Mouse (Mus musculus): ENCODE measurements around the gene Tprg. TPM values are rescaled to one million over a fixed set of nuclear protein-coding genes. Genes with fewer than 3 reads are reported as not detected.

Gene Tprg
- polyA plus RNA-seq (2015; fragmentation: Nextera tagmentation; extraction: Ambion mirVana): 0.19 TPM in 1 of 2 replicates, not detected in the other

DNA sequence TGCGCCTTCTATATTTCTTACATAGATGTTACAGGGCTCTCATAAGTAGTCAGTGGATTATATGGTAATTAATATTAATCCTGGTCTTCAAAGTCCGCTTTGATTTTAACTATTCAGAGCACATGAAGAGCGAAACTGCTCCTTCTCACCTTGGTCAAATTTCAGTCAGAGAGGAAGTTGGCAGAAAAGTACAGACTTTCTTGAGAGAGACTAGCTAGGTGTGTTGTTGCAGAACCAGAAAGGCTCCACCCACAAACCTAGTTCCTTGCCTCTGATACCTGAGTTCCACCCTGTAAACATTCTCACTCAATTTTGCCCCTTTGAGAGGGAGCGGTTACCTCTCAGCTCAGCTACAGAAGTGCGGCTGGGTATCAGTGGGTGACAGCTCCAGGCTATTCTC is at the start of gene Tprg:
TSS of gene Tprg (plus strand) at position 301 of the 400 bp plus-strand sequence.

Measured in adrenal gland, postnatal 0 days (tissue).